Mouse (Mus musculus): ENCODE measurements around the gene Dnm3.

DNA sequence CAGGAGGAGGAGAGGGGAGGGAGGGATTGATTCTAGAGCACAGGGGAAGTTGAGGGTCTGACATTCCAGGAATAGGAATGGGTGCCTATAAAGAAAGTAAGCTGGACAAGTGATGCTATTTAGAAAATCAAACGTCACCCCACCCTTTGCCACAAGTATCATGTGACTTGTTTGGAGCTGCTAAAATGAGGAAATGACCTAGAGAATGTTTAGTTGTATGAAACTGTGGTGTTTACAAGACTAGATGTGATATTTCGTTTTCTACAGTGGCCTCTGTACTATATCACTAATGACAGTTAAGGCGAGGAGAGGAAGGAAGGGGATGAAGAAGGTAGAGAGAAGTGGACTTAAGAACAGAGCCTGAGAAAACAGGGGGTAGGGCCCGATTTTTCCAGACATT, 479.1 kb downstream of the Dnm3 start:
- no peak for TF ChIP-seq CTCF (IDR thresholded peaks at IDR 0.05; ENCODE audit: insufficient read depth, low read depth, low read length)
- no peak for TF ChIP-seq POLR2A (IDR thresholded peaks at IDR 0.05; ENCODE audit: insufficient read depth, low read depth, low read length)

All from olfactory bulb, adult 2 months (tissue).